12 mouse cellular contexts compared by ENCODE assay signal in genomic region chr10:117671930-117672666, GRCm38 (mm10).
"Had no signal": no experiment of that assay in that cellular context is flagged by ENCODE, and none has a peak within 500 bp of the region (broad histone marks: within the 10 kb centered on the region; RNA-seq: fewer than 3 reads in every experiment).

No protein-coding gene starts in this region.

- ATAC-seq: intestine, postnatal 0 days; liver, postnatal 0 days had no signal

- H3K4me2 ChIP-seq: liver, embryonic 11.5 days; lung, embryonic 14.5 days; midbrain, embryonic 11.5 days had no signal

- H3K27ac ChIP-seq: kidney, postnatal 0 days; liver, embryonic 14.5 days; stomach, postnatal 0 days had no signal

- H3K9ac ChIP-seq: liver, embryonic 14.5 days; liver, postnatal 0 days; lung, embryonic 14.5 days had no signal

- DNase-seq: liver, postnatal 0 days; lung, postnatal 36 days; thymus, adult 2 months; thymus, postnatal 14 days; thymus, postnatal 4 days had no signal
